In the genomic region with DNA sequence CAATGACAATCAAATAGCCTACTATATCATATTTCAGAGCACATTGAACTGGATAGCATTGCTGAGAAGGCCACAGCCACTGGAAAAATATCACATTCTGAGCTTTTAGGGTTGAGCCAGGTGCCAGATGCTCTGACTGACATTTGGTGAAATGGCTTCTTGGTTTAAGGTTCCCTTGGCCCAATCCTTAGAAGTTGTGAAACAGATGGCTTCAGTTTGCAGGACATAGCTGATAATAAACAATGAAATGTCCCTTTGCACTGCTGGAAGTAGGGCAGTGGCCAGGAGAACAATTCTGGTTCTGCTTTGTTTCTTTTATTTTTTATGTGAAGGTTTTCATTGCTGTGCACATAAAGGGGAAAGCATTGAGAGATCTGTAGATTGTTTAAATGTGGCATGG, we compare ENCODE assay signal across 19 mouse cellular contexts.
"Had no signal": no experiment of that assay in that cellular context is flagged by ENCODE, and none has a peak within 500 bp of the region (broad histone marks: within the 10 kb centered on the region; RNA-seq: fewer than 3 reads in every experiment).

No protein-coding gene starts in this region.

- H3K9me3 ChIP-seq: kidney, embryonic 15.5 days; liver, embryonic 13.5 days; midbrain, embryonic 12.5 days; midbrain, embryonic 15.5 days; neural tube, embryonic 12.5 days; neural tube, embryonic 15.5 days; stomach, embryonic 15.5 days had no signal

- H3K27me3 ChIP-seq: kidney, embryonic 15.5 days; liver, embryonic 13.5 days; midbrain, embryonic 12.5 days; midbrain, embryonic 15.5 days; neural tube, embryonic 12.5 days; neural tube, embryonic 15.5 days; stomach, embryonic 15.5 days had no signal

- ATAC-seq: midbrain, embryonic 15.5 days had no signal

- H3K4me2 ChIP-seq: kidney, embryonic 15.5 days; liver, embryonic 13.5 days; midbrain, embryonic 12.5 days; midbrain, embryonic 15.5 days; neural tube, embryonic 12.5 days; neural tube, embryonic 15.5 days; stomach, embryonic 15.5 days had no signal

- H3K4me1 ChIP-seq: kidney, embryonic 15.5 days; liver, embryonic 13.5 days; midbrain, embryonic 12.5 days; midbrain, embryonic 15.5 days; neural tube, embryonic 12.5 days; neural tube, embryonic 15.5 days; stomach, embryonic 15.5 days had no signal

- H3K9ac ChIP-seq: kidney, embryonic 15.5 days; liver, embryonic 13.5 days; midbrain, embryonic 12.5 days; midbrain, embryonic 15.5 days; neural tube, embryonic 12.5 days; neural tube, embryonic 15.5 days; stomach, embryonic 15.5 days had no signal

- H3K36me3 ChIP-seq: kidney, embryonic 15.5 days; liver, embryonic 13.5 days; midbrain, embryonic 12.5 days; midbrain, embryonic 15.5 days; neural tube, embryonic 12.5 days; neural tube, embryonic 15.5 days; stomach, embryonic 15.5 days had no signal

- H3K4me3 ChIP-seq: kidney, embryonic 15.5 days; left cerebral cortex, adult 2 months; liver, embryonic 13.5 days; midbrain, embryonic 12.5 days; midbrain, embryonic 15.5 days; neural tube, embryonic 12.5 days; neural tube, embryonic 15.5 days; stomach, embryonic 15.5 days had no signal

- DNase-seq: kidney, postnatal 10 days; kidney, postnatal 36 days; layer of hippocampus, postnatal 36 days; liver, embryonic 13.5 days; lung, adult 2 months; lung, postnatal 14 days; lung, postnatal 4 days; right cerebral cortex, adult 18-20 months; right cerebral cortex, postnatal 14 days; right cerebral cortex, postnatal 4 days; spleen, adult 18-20 months; thymus, postnatal 36 days had no signal

- H3K27ac ChIP-seq: kidney, embryonic 15.5 days; left cerebral cortex, adult 2 months; liver, embryonic 13.5 days; midbrain, embryonic 12.5 days; midbrain, embryonic 15.5 days; neural tube, embryonic 12.5 days; neural tube, embryonic 15.5 days; stomach, embryonic 15.5 days had no signal
